Mouse (Mus musculus) midbrain, embryonic 10.5 days (tissue): Measurements from ENCODE around the gene Cd163. TPM values are rescaled to one million over a fixed set of nuclear protein-coding genes. Genes with fewer than 3 reads are reported as not detected.

ENCODE experiments used
- DNase-seq: peaks from one replicate; pipeline ENCODE4 v3.0.0-alpha.2; 2017; ENCODE audit warnings: low spot score
- H3K27ac ChIP-seq: fragments of 300-500 bp; sonication (generic); replicated peaks from 2 replicates; pipeline ENCODE4 v1.5.1; 2016; ENCODE audit warnings: mild to moderate bottlenecking
- H3K27me3 ChIP-seq: fragments of 300-500 bp; sonication (generic); 2 replicates; pipeline ENCODE4 v1.6.1; 2016; ENCODE audit warnings: low read depth, mild to moderate bottlenecking; ENCODE audit not compliant: poor library complexity, severe bottlenecking
- H3K36me3 ChIP-seq: fragments of 300-500 bp; sonication (generic); 2 replicates; pipeline ENCODE4 v1.6.1; 2016; ENCODE audit warnings: mild to moderate bottlenecking, moderate library complexity
- H3K4me1 ChIP-seq: fragments of 300-500 bp; sonication (generic); 2 replicates; pipeline ENCODE4 v1.6.1; 2016
- H3K4me3 ChIP-seq: fragments of 300-500 bp; sonication (generic); 2 replicates; pipeline ENCODE4 v1.5.1; 2016; ENCODE audit warnings: mild to moderate bottlenecking, moderate library complexity
- H3K9me3 ChIP-seq: fragments of 300-500 bp; sonication (generic); replicated peaks from 2 replicates; pipeline ENCODE4 v1.6.1; 2016; ENCODE audit warnings: mild to moderate bottlenecking
- WGBS: fragments of 180-500 bp; shearing (Covaris S2); methylation state at CpG from one replicate; pipeline ENCODE4 v1.1.7; 2016; 5-methylcytosine and 5-hydroxymethylcytosine counted together
- polyA plus RNA-seq: library from polyadenylated mRNA; unstranded; fragments of >200 nt; fragmentation: Nextera tagmentation; extraction: Ambion mirVana; gene quantifications from 2 replicates; pipeline ENCODE4 v1.2.1, GENCODE M21; 2016

Cd163 gene
- polyA plus RNA-seq, 1 experiment from 2014 or later = not detected

GRCm38 (mm10) chr6:124320371-124320770 lies 15.9 kb downstream of the Cd163 start:
- Histone ChIP-seq H3K27ac (no peak overlapping the region), H3K4me1 (peaks cover 4% of the 10 kb centered on the region), H3K9me3 (no peaks in the 10 kb centered on the region), H3K4me3 (no peak overlapping the region), H3K27me3 (no peaks in the 10 kb centered on the region), H3K36me3 (no peaks in the 10 kb centered on the region)
- WGBS = 71% methylated on average over 6 of the region's 6 CpGs
- DNase-seq = no peak

- no peaks in the 10 kb centered on the region for H3K9me3 ChIP-seq
- no peaks in the 10 kb centered on the region for H3K36me3 ChIP-seq
- DNase-seq = no peak
- H3K4me1 ChIP-seq = peaks cover 4% of the 10 kb centered on the region
- no peaks in the 10 kb centered on the region for H3K27me3 ChIP-seq
- no peak overlapping the region for H3K27ac ChIP-seq
- H3K4me3 ChIP-seq = no peak overlapping the region
- WGBS = 86% methylated on average over 16 of the region's 16 CpGs
Observed at GRCm38 (mm10) chr6:124321481-124322475, 17.3 kb downstream of the Cd163 start.

- no peaks in the 10 kb centered on the region for H3K4me1 ChIP-seq
- no peaks in the 10 kb centered on the region for H3K9me3 ChIP-seq
- WGBS = 91% methylated on average over 3 of the region's 3 CpGs
- no peak overlapping the region for H3K27ac ChIP-seq
- DNase-seq = no peak
- no peaks in the 10 kb centered on the region for H3K27me3 ChIP-seq
- H3K4me3 ChIP-seq = no peak overlapping the region
- H3K36me3 ChIP-seq = no peaks in the 10 kb centered on the region
Observed at GRCm38 (mm10) chr6:124328394-124328991, 24.0 kb downstream of the Cd163 start.

GRCm38 (mm10) chr6:124329622-124330021 lies 25.2 kb downstream of the Cd163 start:
- no peaks in the 10 kb centered on the region for H3K4me1 ChIP-seq
- H3K27ac ChIP-seq = no peak overlapping the region
- H3K4me3 ChIP-seq = no peak overlapping the region
- H3K27me3 ChIP-seq = no peaks in the 10 kb centered on the region
- no peak for DNase-seq
- no peaks in the 10 kb centered on the region for H3K36me3 ChIP-seq
- H3K9me3 ChIP-seq = no peaks in the 10 kb centered on the region
- 93% methylated on average over 7 of the region's 7 CpGs for WGBS

- no peaks in the 10 kb centered on the region for H3K27me3 ChIP-seq
- no peak for DNase-seq
- 70% methylated on average over 4 of the region's 4 CpGs for WGBS
Observed at GRCm38 (mm10) chr6:124345096-124345495, 40.6 kb downstream of the Cd163 start.

GRCm38 (mm10) chr6:124346613-124347012 lies 42.2 kb downstream of the Cd163 start:
- no peak for DNase-seq
- WGBS = 75% methylated on average over 6 of the region's 6 CpGs
- H3K4me3 ChIP-seq = no peak overlapping the region
- no peak overlapping the region for H3K27ac ChIP-seq
- no peaks in the 10 kb centered on the region for H3K4me1 ChIP-seq
- H3K36me3 ChIP-seq = no peaks in the 10 kb centered on the region
- no peaks in the 10 kb centered on the region for H3K27me3 ChIP-seq
- no peaks in the 10 kb centered on the region for H3K9me3 ChIP-seq

More at GRCm38 (mm10) chr6:124345096-124345495, 40.6 kb downstream of the Cd163 start:
- no peak overlapping the region for H3K4me3 ChIP-seq
- no peaks in the 10 kb centered on the region for H3K36me3 ChIP-seq
- H3K9me3 ChIP-seq = no peaks in the 10 kb centered on the region
- H3K27ac ChIP-seq = no peak overlapping the region
- H3K4me1 ChIP-seq = no peaks in the 10 kb centered on the region

- no peaks in the 10 kb centered on the region for H3K27me3 ChIP-seq
- H3K27ac ChIP-seq = no peak overlapping the region
- no peaks in the 10 kb centered on the region for H3K36me3 ChIP-seq
- no peak for DNase-seq
- no peaks in the 10 kb centered on the region for H3K9me3 ChIP-seq
- no peak overlapping the region for H3K4me3 ChIP-seq
- H3K4me1 ChIP-seq = no peaks in the 10 kb centered on the region
- 79% methylated on average over 2 of the region's 2 CpGs for WGBS
Observed at GRCm38 (mm10) chr6:124353246-124353645, 48.8 kb downstream of the Cd163 start.

- no peaks in the 10 kb centered on the region for H3K9me3 ChIP-seq
- H3K4me1 ChIP-seq = no peaks in the 10 kb centered on the region
- no peaks in the 10 kb centered on the region for H3K27me3 ChIP-seq
- WGBS = 83% methylated on average over 6 of the region's 6 CpGs
- no peak overlapping the region for H3K27ac ChIP-seq
- no peaks in the 10 kb centered on the region for H3K36me3 ChIP-seq
- no peak for DNase-seq
- no peak overlapping the region for H3K4me3 ChIP-seq
Observed at GRCm38 (mm10) chr6:124358953-124359352, 54.5 kb downstream of the Cd163 start.

GRCm38 (mm10) chr6:124360549-124360948 lies 56.1 kb downstream of the Cd163 start:
- no peaks in the 10 kb centered on the region for H3K27me3 ChIP-seq
- H3K36me3 ChIP-seq = no peaks in the 10 kb centered on the region
- H3K27ac ChIP-seq = no peak overlapping the region
- no peaks in the 10 kb centered on the region for H3K9me3 ChIP-seq
- H3K4me3 ChIP-seq = no peak overlapping the region
- no peak for DNase-seq
- no peaks in the 10 kb centered on the region for H3K4me1 ChIP-seq
- WGBS = 53% methylated on average over 6 of the region's 6 CpGs

GRCm38 (mm10) chr6:124364328-124364727 lies 59.9 kb downstream of the Cd163 start:
- Histone ChIP-seq H3K27me3 (no peaks in the 10 kb centered on the region), H3K27ac (no peak overlapping the region), H3K9me3 (no peaks in the 10 kb centered on the region), H3K4me3 (no peak overlapping the region), H3K36me3 (no peaks in the 10 kb centered on the region), H3K4me1 (no peaks in the 10 kb centered on the region)
- no peak for DNase-seq
- WGBS = 63% methylated on average over 5 of the region's 5 CpGs

GRCm38 (mm10) chr6:124373584-124374206 lies 69.2 kb downstream of the Cd163 start:
- H3K4me3 ChIP-seq = no peak overlapping the region
- no peaks in the 10 kb centered on the region for H3K27me3 ChIP-seq
- 92% methylated on average over 6 of the region's 6 CpGs for WGBS
- no peaks in the 10 kb centered on the region for H3K9me3 ChIP-seq
- DNase-seq = no peak
- peaks cover 10% of the 10 kb centered on the region for H3K4me1 ChIP-seq
- H3K36me3 ChIP-seq = no peaks in the 10 kb centered on the region
- no peak overlapping the region for H3K27ac ChIP-seq

- Histone ChIP-seq H3K27me3 (no peaks in the 10 kb centered on the region), H3K9me3 (no peaks in the 10 kb centered on the region), H3K4me3 (no peak overlapping the region), H3K4me1 (peaks cover 10% of the 10 kb centered on the region), H3K27ac (no peak overlapping the region), H3K36me3 (no peaks in the 10 kb centered on the region)
- 87% methylated on average over 4 of the region's 4 CpGs for WGBS
- no peak for DNase-seq
Observed at GRCm38 (mm10) chr6:124374683-124375082, 70.2 kb downstream of the Cd163 start.
